Mouse (Mus musculus) lung, adult 2 months (tissue): ENCODE results near the gene Mapk1.

Experiments
- CTCF ChIP-seq: fragments of 200-500 bp; IDR thresholded peaks from 2 replicates; pipeline ENCODE4 v1.5.1; 2011; ENCODE audit warnings: mild to moderate bottlenecking, low read length, control low read depth; ENCODE audit not compliant: insufficient read depth
- POLR2A ChIP-seq: fragments of 200-500 bp; IDR thresholded peaks from 2 replicates; pipeline ENCODE4 v1.6.1; 2011; ENCODE audit warnings: low read depth, mild to moderate bottlenecking, control low read depth, low read length, borderline replicate concordance; ENCODE audit errors: extremely low read depth

- no peak for TF ChIP-seq POLR2A
- no peak for TF ChIP-seq CTCF
Measured at GRCm38 (mm10) chr16:16959907-16960306, 23.3 kb upstream of the Mapk1 start.
